8 mouse cellular contexts compared by ENCODE assay signal in genomic region chrX:48284386-48285005, GRCm38 (mm10). TPM values are rescaled to one million over a fixed set of nuclear protein-coding genes. Genes with fewer than 3 reads are reported as not detected.
A peak's percentile ranks its signal among the peaks of the same experiment; 100 is the strongest.
DNase-seq lines count a peak whose midpoint lies in the region; ATAC-seq and TF ChIP-seq lines count a peak whose summit lies in the region.

No protein-coding gene starts in this region.

- peak; percentile 34; the same call in 1 of the 2 replicates for TF ChIP-seq POLR2A in CH12.LX (IDR thresholded peaks at IDR 0.05; ENCODE audit: low read depth, low read length)
- no peak for TF ChIP-seq POLR2A in brain, embryonic 14.5 days (IDR thresholded peaks at IDR 0.05; ENCODE audit: borderline replicate concordance, extremely low read depth, insufficient read depth, insufficient read length, poor library complexity, severe bottlenecking)
- no peak for TF ChIP-seq POLR2A in thymus, adult 2 months (IDR thresholded peaks at IDR 0.05; ENCODE audit: control insufficient read depth, extremely low read depth, insufficient read depth, low read length, poor library complexity)

- TF ChIP-seq RAD21 in CH12.LX (IDR thresholded peaks at IDR 0.05; ENCODE audit: low read depth, low read length) = no peak

- H3K9ac ChIP-seq in CH12.LX (ENCODE audit: insufficient read depth, low read depth) = peak overlapping the region; percentile 94
- peak overlapping the region; percentile 76 for H3K9ac ChIP-seq in heart, embryonic 16.5 days (ENCODE audit: low read length)
- H3K9ac ChIP-seq in liver, postnatal 0 days (replicated peaks) = peak overlapping the region; percentile 69
- peak overlapping the region; percentile 65 for H3K9ac ChIP-seq in neural tube, embryonic 14.5 days (replicated peaks; ENCODE audit: low read depth, low read length)

- 12% methylated on average over 29 of the region's 37 CpGs for WGBS in forebrain, embryonic 10.5 days
- WGBS in heart, embryonic 16.5 days = 15% methylated on average over 35 of the region's 37 CpGs
- 15% methylated on average over 30 of the region's 37 CpGs for WGBS in liver, postnatal 0 days (ENCODE audit: insufficient replicate concordance)
- WGBS in neural tube, embryonic 14.5 days = 7% methylated on average over 30 of the region's 37 CpGs
- under 1% methylated on average over 25 of the region's 37 CpGs for WGBS in thymus, adult 2 months

- in situ Hi-C loops in CH12.LX (cut with MboI; ENCODE audit: low pct_ligation_motif_present, low pct_unique_long_range_greater_than_20kb, low sequenced_read_pairs) = no loop called here

- H3K4me1 ChIP-seq in CH12.LX (ENCODE audit: control insufficient read depth in 1 of 2, insufficient read depth in 2 of 2) = no peaks in the 10 kb centered on the region
- peaks cover 17% of the 10 kb centered on the region for H3K4me1 ChIP-seq in forebrain, embryonic 10.5 days
- H3K4me1 ChIP-seq in heart, embryonic 16.5 days (ENCODE audit: control insufficient read depth, insufficient read depth, low read length) = no peaks in the 10 kb centered on the region
- peaks cover 3% of the 10 kb centered on the region; the same call in 1 of the 2 replicates for H3K4me1 ChIP-seq in liver, postnatal 0 days (ENCODE audit: insufficient read depth)
- H3K4me1 ChIP-seq in neural tube, embryonic 14.5 days (ENCODE audit: control insufficient read depth, insufficient read depth, low read length) = no peaks in the 10 kb centered on the region
- H3K4me1 ChIP-seq in thymus, adult 2 months (replicated peaks; ENCODE audit: control insufficient read depth, insufficient read depth, low read length) = peaks cover 6% of the 10 kb centered on the region

- dilution Hi-C loops in CH12.LX (cut with MboI; ENCODE audit: extremely low pct_ligation_motif_present, extremely low pct_unique_long_range_greater_than_20kb, low sequenced_read_pairs) = no loop called here

- H3K4me2 ChIP-seq in CH12.LX (ENCODE audit: insufficient read depth, low read depth, poor library complexity, severe bottlenecking) = peak overlapping the region; percentile 68; the same call in 1 of the 2 replicates
- peak overlapping the region; percentile 70 for H3K4me2 ChIP-seq in heart, embryonic 16.5 days (ENCODE audit: low read depth, low read length)
- H3K4me2 ChIP-seq in liver, postnatal 0 days (ENCODE audit: low read depth, low read length) = peak overlapping the region; percentile 76
- peak overlapping the region; percentile 51 for H3K4me2 ChIP-seq in neural tube, embryonic 14.5 days (ENCODE audit: low read depth, low read length)

- ATAC-seq in heart, embryonic 16.5 days (replicated peaks; ENCODE audit: extremely low read depth, insufficient read depth, low FRiP score) = peak; percentile 77
- peak; percentile 80 for ATAC-seq in liver, postnatal 0 days
- peak; percentile 90 for ATAC-seq in neural tube, embryonic 14.5 days (ENCODE audit: low read depth)

- no peak for TF ChIP-seq CTCF in CH12.LX (conservative IDR thresholded peaks at IDR 0.05 in 1 of 2, IDR thresholded peaks at IDR 0.05 in 1 of 2; ENCODE audit: low read depth in 2 of 2, low read length in 2 of 2)
- no peak for TF ChIP-seq CTCF in brain, embryonic 14.5 days (IDR thresholded peaks at IDR 0.05; ENCODE audit: borderline replicate concordance, extremely low read depth, insufficient read depth, insufficient read length)
- TF ChIP-seq CTCF in liver, postnatal 0 days (IDR thresholded peaks at IDR 0.05; ENCODE audit: low read depth) = no peak
- TF ChIP-seq CTCF in thymus, adult 2 months (IDR thresholded peaks at IDR 0.05; ENCODE audit: borderline replicate concordance, control insufficient read depth, extremely low read depth, insufficient read depth, low read length, poor library complexity) = no peak

- DNase-seq in CH12.LX (ENCODE audit: extremely low read depth) = peak; percentile 73
- DNase-seq in brain, embryonic 14.5 days (ENCODE audit: low read depth) = peak; percentile 97
- peak; percentile 82 for DNase-seq in forebrain, embryonic 10.5 days (ENCODE audit: extremely low spot score, low spot score)
- DNase-seq in kidney, postnatal 4 days = peak; percentile 83 to 90
- peak; percentile 89 for DNase-seq in liver, postnatal 0 days
- peak; percentile 69 for DNase-seq in thymus, adult 2 months

- peak overlapping the region; percentile 75 for H3K27ac ChIP-seq in CH12.LX (ENCODE audit: insufficient read depth, low read depth)
- H3K27ac ChIP-seq in forebrain, embryonic 10.5 days = peak overlapping the region; percentile 92
- peak overlapping the region; percentile 93 for H3K27ac ChIP-seq in heart, embryonic 16.5 days (ENCODE audit: low read length)
- peak overlapping the region; percentile 94 for H3K27ac ChIP-seq in liver, postnatal 0 days (ENCODE audit: low read depth)
- H3K27ac ChIP-seq in neural tube, embryonic 14.5 days (ENCODE audit: low read depth, low read length) = peak overlapping the region; percentile 92
- H3K27ac ChIP-seq in thymus, adult 2 months (ENCODE audit: control insufficient read depth, insufficient read depth, low read length) = peak overlapping the region; percentile 70

- H3K36me3 ChIP-seq in CH12.LX (replicated peaks in 1 of 2; ENCODE audit: control insufficient read depth in 1 of 2, insufficient read depth in 1 of 2, low read length in 1 of 2) = peaks cover 10 to 34% of the 10 kb centered on the region in 2 experiments
- peaks cover 33% of the 10 kb centered on the region for H3K36me3 ChIP-seq in forebrain, embryonic 10.5 days (replicated peaks)
- peaks cover 4% of the 10 kb centered on the region; the same call in 1 of the 2 replicates for H3K36me3 ChIP-seq in heart, embryonic 16.5 days (ENCODE audit: control insufficient read depth, insufficient read depth)
- H3K36me3 ChIP-seq in liver, postnatal 0 days (replicated peaks; ENCODE audit: insufficient read depth, low read length) = 0 out of 2 replicates have a peak, but pooled peaks cover 2% of the 10 kb centered on the region
- no peaks in the 10 kb centered on the region for H3K36me3 ChIP-seq in neural tube, embryonic 14.5 days (ENCODE audit: control insufficient read depth, insufficient read depth, low read length)
- no peaks in the 10 kb centered on the region for H3K36me3 ChIP-seq in thymus, adult 2 months (ENCODE audit: control insufficient read depth, insufficient read depth, low read length)

- no peaks in the 10 kb centered on the region for H3K9me3 ChIP-seq in CH12.LX (replicated peaks; ENCODE audit: low read length)
- H3K9me3 ChIP-seq in forebrain, embryonic 10.5 days = no peaks in the 10 kb centered on the region
- H3K9me3 ChIP-seq in heart, embryonic 16.5 days (replicated peaks; ENCODE audit: control insufficient read depth, low read length) = no peaks in the 10 kb centered on the region
- H3K9me3 ChIP-seq in liver, postnatal 0 days (ENCODE audit: low read length) = no peaks in the 10 kb centered on the region
- H3K9me3 ChIP-seq in neural tube, embryonic 14.5 days (ENCODE audit: control insufficient read depth, low read length) = no peaks in the 10 kb centered on the region

- TF ChIP-seq EP300 in CH12.LX (IDR thresholded peaks at IDR 0.05; ENCODE audit: low read length) = no peak
- TF ChIP-seq EP300 in liver, postnatal 0 days (IDR thresholded peaks at IDR 0.05; ENCODE audit: low read depth) = no peak

- no peaks in the 10 kb centered on the region for H3K79me2 ChIP-seq in CH12.LX (replicated peaks; ENCODE audit: control insufficient read depth, extremely low read depth, insufficient read depth, poor library complexity, severe bottlenecking)

- H3K4me3 ChIP-seq in CH12.LX (replicated peaks in 1 of 3; ENCODE audit: low read depth in 2 of 3, low read length in 2 of 3, poor library complexity in 1 of 3) = peak overlapping the region; percentile 54 to 86 (median 58)
- peak overlapping the region; percentile 55 for H3K4me3 ChIP-seq in forebrain, embryonic 10.5 days
- H3K4me3 ChIP-seq in heart, embryonic 16.5 days (ENCODE audit: low read length) = peak overlapping the region; percentile 62
- peak overlapping the region; percentile 61 for H3K4me3 ChIP-seq in liver, postnatal 0 days (ENCODE audit: low read depth, low read length)
- peak overlapping the region; percentile 41 for H3K4me3 ChIP-seq in neural tube, embryonic 14.5 days (ENCODE audit: low read depth, low read length)
- H3K4me3 ChIP-seq in thymus, adult 2 months (ENCODE audit: control insufficient read depth, insufficient read depth, low read length) = peak overlapping the region; percentile 73

- H3K27me3 ChIP-seq in CH12.LX (replicated peaks) = peaks cover 4% of the 10 kb centered on the region
- H3K27me3 ChIP-seq in forebrain, embryonic 10.5 days (ENCODE audit: poor library complexity, severe bottlenecking) = peaks cover 26% of the 10 kb centered on the region
- no peaks in the 10 kb centered on the region for H3K27me3 ChIP-seq in heart, embryonic 16.5 days (ENCODE audit: control insufficient read depth, insufficient read depth, low read length)
- H3K27me3 ChIP-seq in liver, postnatal 0 days (ENCODE audit: insufficient read depth, low read length) = no peaks in the 10 kb centered on the region
- no peaks in the 10 kb centered on the region for H3K27me3 ChIP-seq in neural tube, embryonic 14.5 days (ENCODE audit: control insufficient read depth, insufficient read depth, low read length)
- no peaks in the 10 kb centered on the region for H3K27me3 ChIP-seq in thymus, adult 2 months (ENCODE audit: control insufficient read depth, insufficient read depth, low read length)

TF ChIP-seq in CH12.LX, 34 proteins besides CTCF, POLR2A, EP300 and RAD21 (continues in another document):
- no peak for TF ChIP-seq ZC3H11A (IDR thresholded peaks at IDR 0.05; ENCODE audit: low read depth, low read length)

RNA-seq across cellular contexts. Expression of gene Utp14a, which starts 27.8 kb away (rescaled TPM):
- total RNA-seq in CH12.LX (2012; rRNA removed) (29.3 and 36.2 TPM in 2 replicates), CH12.LX (2014; rRNA removed) (44.2 and 52.9 TPM in 2 replicates)
- 48.7 and 53.8 TPM in 2 replicates for polyA plus RNA-seq in CH12.LX (2012; ENCODE audit: insufficient read length, low read depth)
- 14.7 and 16.4 TPM in 2 replicates for polyA plus RNA-seq in brain, embryonic 14.5 days (2012; rRNA removed)
- 24.6 TPM in 2 replicates for polyA plus RNA-seq in forebrain, embryonic 10.5 days (2016; fragmentation: Nextera tagmentation; extraction: Ambion mirVana)
- polyA plus RNA-seq in heart, embryonic 16.5 days (2015; fragmentation: Nextera tagmentation; extraction: Ambion mirVana) = 8.8 and 9.0 TPM in 2 replicates
- polyA plus RNA-seq in liver, postnatal 0 days (2015; fragmentation: Nextera tagmentation; extraction: Ambion mirVana) = 7.9 and 8.1 TPM in 2 replicates
- 15.9 and 17.0 TPM in 2 replicates for polyA plus RNA-seq in neural tube, embryonic 14.5 days (2014; fragmentation: Nextera tagmentation; extraction: Ambion mirVana)
- 3.7 and 3.8 TPM in 2 replicates for polyA plus RNA-seq in thymus, adult 2 months (2012; rRNA removed)

RNA-seq across cellular contexts. Expression of gene Bcorl1, which starts 56.7 kb away (rescaled TPM):
- total RNA-seq in CH12.LX (2012; rRNA removed) (1.3 and 1.9 TPM in 2 replicates), CH12.LX (2014; rRNA removed) (0.18 and 0.30 TPM in 2 replicates)
- polyA plus RNA-seq in CH12.LX (2012; ENCODE audit: insufficient read length, low read depth) = 2.2 and 3.1 TPM in 2 replicates
- polyA plus RNA-seq in brain, embryonic 14.5 days (2012; rRNA removed) = 5.1 and 11.3 TPM in 2 replicates
- 5.1 and 6.2 TPM in 2 replicates for polyA plus RNA-seq in forebrain, embryonic 10.5 days (2016; fragmentation: Nextera tagmentation; extraction: Ambion mirVana)
- polyA plus RNA-seq in heart, embryonic 16.5 days (2015; fragmentation: Nextera tagmentation; extraction: Ambion mirVana) = 3.4 and 3.6 TPM in 2 replicates
- polyA plus RNA-seq in liver, postnatal 0 days (2015; fragmentation: Nextera tagmentation; extraction: Ambion mirVana) = 1.5 TPM in 2 replicates
- 6.4 and 6.9 TPM in 2 replicates for polyA plus RNA-seq in neural tube, embryonic 14.5 days (2014; fragmentation: Nextera tagmentation; extraction: Ambion mirVana)
- polyA plus RNA-seq in thymus, adult 2 months (2012; rRNA removed) = 7.8 TPM in 2 replicates

Comparison
In these comparisons a context has a peak if more than half of its experiments do, and no peak if none do; other contexts are left out.
1. Peak in every context shown above with its lines: DNase-seq, ATAC-seq, H3K4me3 ChIP-seq and H3K27ac ChIP-seq.